Mouse (Mus musculus) spleen, adult 2 months (tissue): Measurements from ENCODE around the gene Ren1.

Source experiments
- CTCF ChIP-seq: fragments of 200-500 bp; IDR thresholded peaks from 2 replicates; pipeline ENCODE4 v1.5.1; 2011; ENCODE audit warnings: mild to moderate bottlenecking, inconsistent platforms; ENCODE audit not compliant: insufficient read depth, insufficient read length, insufficient replicate concordance; ENCODE audit errors: extremely low read depth
- POLR2A ChIP-seq: fragments of 200-500 bp; IDR thresholded peaks from 2 replicates; pipeline ENCODE4 v1.6.1; 2011; ENCODE audit warnings: low read depth, low read length, inconsistent platforms

- TF ChIP-seq POLR2A, result no peak
- no peak for TF ChIP-seq CTCF
These were observed 58.7 kb downstream of the Ren1 start for GRCm38 (mm10) chr1:133408880-133409516.
